Mouse (Mus musculus): ENCODE results near the gene Parvg.

Parvg gene

DNA sequence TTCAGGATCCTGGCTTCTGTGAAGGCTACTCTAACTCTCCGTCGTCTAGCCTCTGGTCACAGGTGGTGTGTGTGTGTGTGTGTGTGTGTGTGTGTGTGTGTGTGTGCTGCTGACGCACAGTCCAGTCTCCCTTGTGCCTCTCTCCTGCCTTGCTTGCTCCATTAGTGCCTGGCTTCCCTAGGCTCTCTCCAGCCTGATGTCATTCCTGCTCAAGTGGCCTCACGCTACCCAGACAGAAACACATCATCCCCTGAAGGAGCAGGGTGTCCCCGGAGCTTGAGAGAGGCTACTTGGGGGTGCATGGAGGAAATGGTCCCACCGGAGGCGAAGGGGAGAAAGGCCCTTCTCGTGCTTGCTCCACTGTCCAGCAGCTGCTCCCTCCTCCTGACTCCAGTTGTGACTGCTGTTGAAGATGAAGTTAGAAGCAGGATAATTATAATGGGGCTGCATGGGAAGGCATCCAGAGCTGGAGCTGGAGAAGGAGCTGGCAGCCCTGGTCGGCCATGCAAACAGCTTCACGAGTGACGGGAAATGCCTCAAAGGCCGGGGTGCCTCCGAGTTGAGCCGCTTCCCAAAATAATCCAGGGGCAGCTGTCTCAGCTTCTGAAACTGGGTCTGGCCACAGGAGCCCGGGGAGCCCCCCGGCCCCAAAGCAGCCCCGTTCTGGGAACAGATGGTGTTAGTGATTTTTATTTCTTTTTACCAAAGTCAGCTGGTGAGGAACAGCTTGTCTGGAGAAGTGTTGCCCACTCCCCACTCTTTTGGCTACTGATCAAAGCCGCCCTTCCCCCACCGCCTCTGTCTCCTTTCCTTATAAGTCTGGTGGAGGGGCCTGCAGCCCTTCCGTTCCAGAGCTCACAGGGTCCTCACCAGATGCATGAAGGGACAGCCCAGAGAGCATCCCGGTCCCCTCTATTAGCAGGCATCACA is 28.4 kb downstream of the Parvg start:
- peak; percentile 39 for DNase-seq

DNA sequence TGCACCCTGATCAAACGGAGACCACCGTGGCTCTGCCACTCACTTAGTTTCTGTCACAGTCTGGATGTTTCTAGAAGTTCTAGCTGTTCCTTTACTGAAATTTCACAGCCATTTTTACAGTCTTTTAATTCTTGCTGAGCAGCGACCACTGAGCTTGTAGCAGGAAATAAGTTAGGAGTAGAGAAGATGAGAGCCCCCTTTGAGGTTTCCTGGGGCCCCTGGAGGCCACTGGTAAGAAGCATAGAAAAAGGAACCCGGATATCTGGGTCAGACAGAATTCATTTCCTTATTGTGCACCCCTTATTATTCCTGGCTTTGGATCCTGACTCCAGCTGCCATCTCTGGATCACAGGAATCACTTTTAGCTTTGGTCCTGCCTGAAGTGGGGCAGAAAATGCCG is 31.3 kb downstream of the Parvg start:
- no peak for DNase-seq

DNA sequence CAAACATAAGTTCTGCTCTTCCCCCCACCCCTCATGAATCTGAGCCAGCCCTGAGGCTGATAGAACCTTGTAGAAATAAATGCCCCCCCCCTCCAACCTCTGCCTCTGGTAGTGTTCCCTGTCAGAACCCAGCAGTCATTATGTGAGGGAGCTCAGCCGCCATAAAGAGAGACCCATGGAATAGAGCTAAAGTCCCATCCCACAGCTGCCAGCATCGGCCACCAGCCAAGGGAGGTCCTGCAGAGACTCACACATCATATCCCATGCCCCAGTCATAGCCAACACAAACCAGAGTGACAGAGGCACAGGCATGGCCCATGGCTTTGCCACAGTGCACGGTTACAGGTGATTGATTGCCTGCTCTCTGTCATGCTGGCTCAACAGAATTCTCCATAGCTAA is 40.9 kb downstream of the Parvg start:
- no peak for DNase-seq

DNA sequence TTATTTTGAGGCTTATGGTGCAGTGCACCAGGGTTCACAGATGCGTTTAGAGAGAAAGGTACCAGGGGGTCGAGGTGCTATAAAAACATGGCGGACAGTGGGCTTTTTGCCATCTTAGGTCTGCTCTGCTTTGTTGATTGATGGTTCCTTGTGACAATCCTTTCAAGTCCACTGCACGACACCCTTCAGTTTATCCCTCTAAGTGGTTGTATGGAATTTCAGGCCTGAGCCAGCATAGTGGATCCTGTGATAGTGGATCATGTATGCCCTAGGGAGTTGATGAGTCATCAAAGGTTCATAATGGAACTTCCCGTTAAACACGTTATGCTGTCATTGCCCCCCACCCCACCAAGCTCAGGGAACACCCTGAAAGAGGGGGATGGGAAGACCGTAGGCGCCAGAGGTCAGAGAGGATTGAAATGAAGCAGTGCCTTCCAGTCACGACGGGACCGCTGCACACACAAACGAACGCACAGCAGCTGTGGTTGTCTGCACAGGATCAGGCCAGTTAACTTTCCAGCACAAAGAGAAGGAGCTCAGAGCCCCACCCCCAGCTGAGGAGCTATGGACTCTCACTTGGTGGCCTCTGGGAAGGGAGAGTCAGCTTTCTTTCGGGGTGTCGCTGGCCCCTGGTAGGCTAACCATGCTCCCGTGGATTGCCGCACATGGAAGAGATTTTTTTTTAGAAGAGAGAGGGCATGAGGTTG is 42.0 kb downstream of the Parvg start:
- no peak for DNase-seq

DNA sequence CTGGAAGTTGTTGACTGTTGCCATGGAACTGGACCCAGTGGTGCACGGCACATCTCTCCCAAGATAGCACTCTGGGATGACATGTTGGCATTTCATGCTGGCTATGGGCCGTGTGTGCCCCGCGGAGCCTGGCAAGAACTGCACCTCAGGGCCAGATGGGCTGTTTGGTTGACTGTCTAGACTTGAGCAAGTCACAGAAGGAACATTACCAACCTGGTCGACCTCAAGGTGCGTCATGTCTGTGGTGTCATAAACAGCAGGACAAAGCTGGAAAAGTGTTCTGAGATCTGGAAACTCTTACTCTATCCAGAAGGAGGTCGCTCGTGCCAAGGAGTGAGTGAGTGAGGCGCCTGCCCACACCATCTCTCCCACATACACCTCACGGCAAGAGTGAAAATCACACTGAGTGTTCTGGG is 42.8 kb downstream of the Parvg start:
- DNase-seq: peak; percentile 58

DNA sequence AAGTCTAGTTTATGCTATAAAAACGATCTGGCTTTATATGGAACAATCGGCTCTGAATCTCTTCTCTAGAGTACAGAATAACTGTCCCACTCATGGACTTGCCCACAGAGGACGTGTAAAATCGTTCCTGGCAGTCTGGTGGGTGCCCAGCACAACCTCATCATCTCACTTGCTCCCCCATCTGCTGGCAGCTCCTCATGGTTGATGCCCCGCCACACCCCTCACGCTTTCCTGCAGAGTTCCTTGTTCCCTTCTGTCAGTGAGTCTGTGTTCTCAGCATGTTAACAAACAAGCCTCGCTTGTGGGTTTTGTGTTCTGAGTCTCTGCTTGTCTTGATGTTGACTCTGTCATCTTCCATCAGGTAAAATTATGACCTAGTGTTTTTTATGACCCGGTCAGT is 43.6 kb downstream of the Parvg start:
- no peak for DNase-seq

DNA sequence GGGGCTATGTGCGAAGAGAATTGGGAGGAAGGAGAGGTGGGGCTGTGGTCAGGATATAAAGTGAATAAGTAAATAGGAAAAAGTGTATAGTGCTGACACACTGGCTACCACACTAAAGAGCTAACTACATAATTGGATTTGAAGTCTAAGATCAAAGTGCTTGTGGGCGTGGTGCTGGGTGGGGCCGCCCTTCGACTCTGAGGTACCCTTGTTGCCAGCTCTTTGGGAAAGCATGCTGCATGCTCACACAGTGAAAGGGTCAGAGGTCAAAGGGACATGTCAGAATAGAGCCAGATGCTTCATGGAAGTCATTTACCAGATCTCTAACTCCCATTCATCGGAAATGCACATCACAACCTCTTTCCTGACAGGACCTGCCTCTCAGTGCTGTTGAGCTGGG is 49.0 kb downstream of the Parvg start:
- no peak for DNase-seq

DNA sequence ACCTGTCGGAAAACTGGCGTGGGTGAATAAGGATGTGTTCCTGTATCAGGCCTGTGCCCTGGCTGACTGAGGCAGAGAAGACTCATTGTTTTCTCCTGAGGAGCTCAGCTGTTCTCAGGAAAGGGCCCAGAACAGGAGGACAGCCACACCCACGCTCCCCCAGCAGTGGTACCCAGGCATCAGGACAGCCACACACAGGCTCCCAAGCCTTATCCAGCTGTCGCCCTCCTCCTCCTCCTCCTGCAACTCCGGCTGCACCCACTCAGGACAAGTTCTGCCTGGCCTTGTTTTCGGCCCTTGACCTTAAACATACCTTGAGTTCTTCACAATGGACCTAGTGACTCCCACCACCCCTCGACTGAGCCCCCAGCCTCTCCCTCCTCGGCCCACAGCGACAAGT is 54.9 kb downstream of the Parvg start:
- DNase-seq: no peak

DNA sequence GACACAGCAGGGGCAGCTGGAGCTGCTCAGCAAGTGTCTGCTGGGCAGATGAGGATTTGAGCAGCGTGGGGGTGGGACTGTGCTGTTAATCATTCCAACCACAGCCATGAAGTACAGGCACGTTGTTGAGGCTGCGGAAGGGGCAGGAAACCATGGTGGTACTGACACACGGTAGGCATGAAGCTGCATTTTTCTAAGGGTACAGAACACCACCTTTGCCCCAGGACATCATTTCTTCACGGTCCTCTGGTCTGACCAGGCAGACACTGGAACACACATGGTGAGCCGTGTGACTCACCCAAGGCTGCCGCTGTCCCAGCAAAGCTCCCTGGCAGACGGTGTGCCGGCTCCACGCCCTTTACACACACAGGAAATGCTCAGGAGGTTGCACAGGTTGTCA is 56.4 kb downstream of the Parvg start:
- DNase-seq: no peak

DNA sequence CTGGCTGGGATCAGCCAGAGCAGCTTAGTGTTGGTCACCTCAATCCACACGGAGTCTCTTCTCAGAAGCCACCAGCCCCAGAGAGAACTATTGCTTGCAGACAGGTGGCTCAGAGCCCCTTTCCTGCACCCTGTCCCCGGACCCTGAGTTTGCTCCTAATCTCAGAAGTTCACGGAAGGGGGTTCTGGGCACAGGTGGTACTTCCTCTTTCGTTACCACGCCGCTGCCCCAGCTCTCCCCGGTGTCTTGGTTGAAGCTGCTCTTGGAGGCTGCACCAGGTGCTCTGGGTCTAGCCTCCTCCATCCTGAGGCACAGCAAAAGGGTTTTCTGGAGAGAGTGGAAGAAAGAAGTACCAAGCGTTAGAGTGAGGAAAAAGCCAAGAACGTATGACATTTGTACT is 60.2 kb downstream of the Parvg start:
- no peak for DNase-seq

DNA sequence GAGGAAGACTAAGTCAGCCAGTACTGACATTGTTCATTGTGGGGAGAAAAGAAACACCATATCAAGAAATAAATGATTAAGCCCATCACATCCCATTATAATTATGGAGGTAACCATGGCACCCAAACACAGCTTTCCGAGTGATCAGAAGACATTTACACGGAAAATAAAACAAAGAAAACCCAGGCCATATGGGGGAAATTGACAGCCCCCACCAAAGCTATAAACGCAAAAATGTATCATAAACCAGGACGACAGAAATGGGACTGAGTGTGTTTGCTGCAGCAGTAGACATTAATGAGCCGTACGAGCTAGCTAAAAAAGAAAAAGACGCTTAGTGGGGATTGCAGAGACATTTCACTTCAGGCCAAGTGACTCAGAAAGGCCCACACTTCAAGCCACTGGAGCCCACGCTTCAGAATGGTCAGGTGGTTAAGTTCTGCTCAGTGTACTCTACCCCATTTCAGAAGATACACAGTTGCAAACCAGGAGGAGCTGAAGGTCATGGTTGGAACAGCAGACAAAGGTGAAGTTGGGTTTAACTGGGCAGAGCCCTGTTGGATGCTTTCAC is 62.3 kb downstream of the Parvg start:
- no peak for DNase-seq

DNA sequence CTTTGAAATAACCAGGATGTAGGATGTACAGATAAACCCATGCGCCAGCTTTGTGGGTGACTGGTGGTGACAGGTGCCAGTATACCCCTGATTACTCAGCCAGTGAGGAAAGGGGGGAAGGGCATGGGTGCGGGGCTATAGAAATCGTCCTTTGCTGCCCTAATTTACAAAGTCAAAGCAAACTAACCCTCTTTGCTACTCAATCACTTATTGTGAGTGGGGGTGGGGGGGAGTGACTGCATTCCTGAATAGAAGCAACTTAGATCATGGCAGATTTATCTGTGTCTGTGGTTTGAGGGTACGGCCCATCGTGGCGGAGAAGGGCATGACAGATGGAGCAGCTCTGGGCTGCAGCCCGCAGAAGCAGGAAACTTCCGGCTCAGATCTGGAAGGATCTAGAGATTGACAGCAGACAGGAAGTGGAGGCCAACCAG is 64.9 kb downstream of the Parvg start:
- no peak for DNase-seq

DNA sequence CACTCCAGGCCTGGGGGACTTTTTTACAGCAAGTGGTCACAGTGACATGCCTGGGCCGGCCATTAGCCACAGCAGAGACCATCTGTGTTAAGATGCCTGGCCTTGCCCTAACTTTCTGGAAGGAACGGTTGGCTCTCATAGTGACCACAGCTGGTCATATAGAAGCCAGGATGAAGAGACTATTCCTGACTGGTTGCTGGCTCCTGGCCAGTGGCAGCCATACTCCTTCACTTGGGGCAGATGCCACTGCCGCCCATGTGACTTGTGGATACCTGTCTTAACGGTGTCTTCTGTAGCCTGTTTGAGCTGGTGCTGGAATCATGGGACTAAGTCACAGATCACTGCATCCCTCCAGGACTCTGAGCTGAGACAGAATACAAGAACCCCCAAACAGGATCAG is 68.3 kb downstream of the Parvg start:
- no peak for DNase-seq

Data from right cerebral cortex, postnatal 25 days (tissue).